Mouse (Mus musculus): ENCODE measurements around the gene Angpt4. TPM values are rescaled to one million over a fixed set of nuclear protein-coding genes. Genes with fewer than 3 reads are reported as not detected.

The Angpt4 gene
- polyA plus RNA-seq, 1 experiment from 2014 or later: 0.08 TPM

MicroRNAs within 50 kb of the gene (microRNA counts, 519-probe panel; counts per million panel counts)
- microRNA mmu-miR-1953: not detected

Small RNAs within 50 kb of the gene (microRNA-seq; reads per million reads assigned to microRNA genes)
- gene Mir1953: 0.65 reads per million

Other genes starting within 250 kb of the Angpt4 start
- gene Rad21l, start 242.7 kb upstream of the Angpt4 start, polyA plus RNA-seq (2014; fragmentation: Nextera tagmentation; extraction: Ambion mirVana): 0.29 and 0.35 TPM in 2 replicates
- gene Tmem74b, start 209.2 kb upstream of the Angpt4 start, polyA plus RNA-seq (2014; fragmentation: Nextera tagmentation; extraction: Ambion mirVana): 25.3 and 28.0 TPM in 2 replicates
- gene Psmf1, start 167.0 kb upstream of the Angpt4 start, polyA plus RNA-seq (2014; fragmentation: Nextera tagmentation; extraction: Ambion mirVana): 60.1 and 60.8 TPM in 2 replicates
- gene Rspo4, start 68.3 kb upstream of the Angpt4 start, polyA plus RNA-seq (2014; fragmentation: Nextera tagmentation; extraction: Ambion mirVana): 0.17 and 0.55 TPM in 2 replicates
- gene Fam110a, start 69.0 kb downstream of the Angpt4 start, polyA plus RNA-seq (2014; fragmentation: Nextera tagmentation; extraction: Ambion mirVana): 39.8 and 42.7 TPM in 2 replicates
- gene Slc52a3, start 85.3 kb downstream of the Angpt4 start, polyA plus RNA-seq (2014; fragmentation: Nextera tagmentation; extraction: Ambion mirVana): 0.73 and 1.4 TPM in 2 replicates
- gene Scrt2, start 170.3 kb downstream of the Angpt4 start, polyA plus RNA-seq (2014; fragmentation: Nextera tagmentation; extraction: Ambion mirVana): 10.9 and 13.6 TPM in 2 replicates
- 22.5 and 26.2 TPM in 2 replicates for gene Srxn1, start 194.3 kb downstream of the Angpt4 start, polyA plus RNA-seq (2014; fragmentation: Nextera tagmentation; extraction: Ambion mirVana)
- 1.6 and 2.3 TPM in 2 replicates for gene Tcf15, start 232.4 kb downstream of the Angpt4 start, polyA plus RNA-seq (2014; fragmentation: Nextera tagmentation; extraction: Ambion mirVana)

All from hindbrain, embryonic 14.5 days (tissue).